Mouse (Mus musculus): ENCODE measurements around the gene Lyst. TPM values are rescaled to one million over a fixed set of nuclear protein-coding genes. Genes with fewer than 3 reads are reported as not detected.

The Lyst gene
- polyA plus RNA-seq, 1 experiment from 2014 or later = 2.6 TPM

- no peak overlapping the region for H3K9ac ChIP-seq (ENCODE audit: low read length)
- peaks cover 5% of the 10 kb centered on the region; the same call in 1 of the 2 replicates for H3K36me3 ChIP-seq (ENCODE audit: control insufficient read depth, insufficient read depth, low read length)
- no peak overlapping the region for H3K4me3 ChIP-seq (ENCODE audit: low read depth, low read length)
- no peaks in the 10 kb centered on the region for H3K27me3 ChIP-seq (ENCODE audit: control insufficient read depth, insufficient read depth, low read length)
- H3K4me1 ChIP-seq (replicated peaks; ENCODE audit: control insufficient read depth, insufficient read depth) = no peaks in the 10 kb centered on the region
- DNase-seq (ENCODE audit: low spot score) (no peak), ATAC-seq (ENCODE audit: low FRiP score, low TSS enrichment) (no peak)
- no peak overlapping the region for H3K4me2 ChIP-seq (replicated peaks; ENCODE audit: low read depth)
- H3K9me3 ChIP-seq (ENCODE audit: control insufficient read depth, low read length) = no peaks in the 10 kb centered on the region
- no peak overlapping the region for H3K27ac ChIP-seq (replicated peaks)
- 93% methylated on average over 4 of the region's 4 CpGs for WGBS
- TF ChIP-seq EP300 (optimal IDR thresholded peaks at IDR 0.05) = no peak
- TF ChIP-seq CTCF (IDR thresholded peaks at IDR 0.05; ENCODE audit: low read depth) = no peak
Measured at GRCm38 (mm10) chr13:13739232-13739631, 149.0 kb downstream of the Lyst start.

GRCm38 (mm10) chr13:13745911-13746310 lies 155.7 kb downstream of the Lyst start:
- Histone ChIP-seq H3K4me1 (replicated peaks; ENCODE audit: control insufficient read depth, insufficient read depth) (no peaks in the 10 kb centered on the region), H3K9me3 (ENCODE audit: control insufficient read depth, low read length) (no peaks in the 10 kb centered on the region), H3K4me3 (ENCODE audit: low read depth, low read length) (no peak overlapping the region), H3K27ac (replicated peaks) (no peak overlapping the region), H3K36me3 (ENCODE audit: control insufficient read depth, insufficient read depth, low read length) (peaks cover 5% of the 10 kb centered on the region; the same call in 1 of the 2 replicates), H3K4me2 (replicated peaks; ENCODE audit: low read depth) (no peak overlapping the region), H3K9ac (ENCODE audit: low read length) (no peak overlapping the region), H3K27me3 (ENCODE audit: control insufficient read depth, insufficient read depth, low read length) (no peaks in the 10 kb centered on the region)
- 74% methylated on average over 3 of the region's 3 CpGs for WGBS
- no peak for ATAC-seq (ENCODE audit: low FRiP score, low TSS enrichment)
- TF ChIP-seq CTCF (IDR thresholded peaks at IDR 0.05; ENCODE audit: low read depth) (no peak), EP300 (optimal IDR thresholded peaks at IDR 0.05) (no peak)
- no peak for DNase-seq (ENCODE audit: low spot score)

GRCm38 (mm10) chr13:13775778-13776494 lies 185.7 kb downstream of the Lyst start:
- no peaks in the 10 kb centered on the region for H3K9me3 ChIP-seq (ENCODE audit: control insufficient read depth, low read length)
- H3K27me3 ChIP-seq (ENCODE audit: control insufficient read depth, insufficient read depth, low read length) = no peaks in the 10 kb centered on the region
- ATAC-seq (ENCODE audit: low FRiP score, low TSS enrichment) (no peak), DNase-seq (ENCODE audit: low spot score) (no peak)
- H3K4me3 ChIP-seq (ENCODE audit: low read depth, low read length) = no peak overlapping the region
- H3K27ac ChIP-seq (replicated peaks) = no peak overlapping the region
- no peak overlapping the region for H3K9ac ChIP-seq (ENCODE audit: low read length)
- no peak overlapping the region for H3K4me2 ChIP-seq (replicated peaks; ENCODE audit: low read depth)
- H3K4me1 ChIP-seq (replicated peaks; ENCODE audit: control insufficient read depth, insufficient read depth) = no peaks in the 10 kb centered on the region
- TF ChIP-seq EP300 (optimal IDR thresholded peaks at IDR 0.05) (no peak), CTCF (IDR thresholded peaks at IDR 0.05; ENCODE audit: low read depth) (no peak)
- H3K36me3 ChIP-seq (ENCODE audit: control insufficient read depth, insufficient read depth, low read length) = peaks cover 7% of the 10 kb centered on the region; the same call in 1 of the 2 replicates

- Histone ChIP-seq H3K4me2 (replicated peaks; ENCODE audit: low read depth) (no peak overlapping the region), H3K27ac (replicated peaks) (no peak overlapping the region), H3K9me3 (ENCODE audit: control insufficient read depth, low read length) (no peaks in the 10 kb centered on the region), H3K27me3 (ENCODE audit: control insufficient read depth, insufficient read depth, low read length) (no peaks in the 10 kb centered on the region), H3K4me3 (ENCODE audit: low read depth, low read length) (no peak overlapping the region), H3K9ac (ENCODE audit: low read length) (no peak overlapping the region), H3K36me3 (ENCODE audit: control insufficient read depth, insufficient read depth, low read length) (peaks cover 7% of the 10 kb centered on the region; the same call in 1 of the 2 replicates), H3K4me1 (replicated peaks; ENCODE audit: control insufficient read depth, insufficient read depth) (no peaks in the 10 kb centered on the region)
- no peak for ATAC-seq (ENCODE audit: low FRiP score, low TSS enrichment)
- TF ChIP-seq EP300 (optimal IDR thresholded peaks at IDR 0.05) = no peak
- TF ChIP-seq CTCF (IDR thresholded peaks at IDR 0.05; ENCODE audit: low read depth) = no peak
- no peak for DNase-seq (ENCODE audit: low spot score)
- WGBS = 93% methylated on average over 11 of the region's 11 CpGs
Measured at GRCm38 (mm10) chr13:13777052-13777451, 186.9 kb downstream of the Lyst start.

GRCm38 (mm10) chr13:13777696-13778095 lies 187.5 kb downstream of the Lyst start:
- no peak overlapping the region for H3K4me2 ChIP-seq (replicated peaks; ENCODE audit: low read depth)
- no peaks in the 10 kb centered on the region for H3K4me1 ChIP-seq (replicated peaks; ENCODE audit: control insufficient read depth, insufficient read depth)
- H3K27me3 ChIP-seq (ENCODE audit: control insufficient read depth, insufficient read depth, low read length) = no peaks in the 10 kb centered on the region
- ATAC-seq (ENCODE audit: low FRiP score, low TSS enrichment) (no peak), DNase-seq (ENCODE audit: low spot score) (no peak)
- WGBS = 91% methylated on average over 8 of the region's 8 CpGs
- TF ChIP-seq EP300 (optimal IDR thresholded peaks at IDR 0.05) (no peak), CTCF (IDR thresholded peaks at IDR 0.05; ENCODE audit: low read depth) (no peak)
- peaks cover 7% of the 10 kb centered on the region; the same call in 1 of the 2 replicates for H3K36me3 ChIP-seq (ENCODE audit: control insufficient read depth, insufficient read depth, low read length)
- no peak overlapping the region for H3K9ac ChIP-seq (ENCODE audit: low read length)
- H3K9me3 ChIP-seq (ENCODE audit: control insufficient read depth, low read length) = no peaks in the 10 kb centered on the region
- no peak overlapping the region for H3K27ac ChIP-seq (replicated peaks)
- H3K4me3 ChIP-seq (ENCODE audit: low read depth, low read length) = no peak overlapping the region

GRCm38 (mm10) chr13:13778837-13779458 lies 188.8 kb downstream of the Lyst start:
- no peak overlapping the region for H3K27ac ChIP-seq (replicated peaks)
- H3K4me1 ChIP-seq (replicated peaks; ENCODE audit: control insufficient read depth, insufficient read depth) = no peaks in the 10 kb centered on the region; the same call in 1 of the 2 replicates
- ATAC-seq (ENCODE audit: low FRiP score, low TSS enrichment) = no peak
- H3K9ac ChIP-seq (ENCODE audit: low read length) = no peak overlapping the region
- no peak for DNase-seq (ENCODE audit: low spot score)
- no peaks in the 10 kb centered on the region for H3K9me3 ChIP-seq (ENCODE audit: control insufficient read depth, low read length)
- no peak overlapping the region for H3K4me3 ChIP-seq (ENCODE audit: low read depth, low read length)
- H3K4me2 ChIP-seq (replicated peaks; ENCODE audit: low read depth) = no peak overlapping the region
- TF ChIP-seq CTCF (IDR thresholded peaks at IDR 0.05; ENCODE audit: low read depth) (no peak), EP300 (optimal IDR thresholded peaks at IDR 0.05) (no peak)
- 84% methylated on average over 1 of the region's 1 CpGs for whole genome bisulfite sequencing
- H3K27me3 ChIP-seq (ENCODE audit: control insufficient read depth, insufficient read depth, low read length) = no peaks in the 10 kb centered on the region
- H3K36me3 ChIP-seq (ENCODE audit: control insufficient read depth, insufficient read depth, low read length) = peaks cover 7% of the 10 kb centered on the region; the same call in 1 of the 2 replicates

Measured in stomach, postnatal 0 days (tissue).